Mouse (Mus musculus) liver, embryonic 12.5 days (tissue): ENCODE data around the gene Prg2. TPM values are rescaled to one million over a fixed set of nuclear protein-coding genes. Genes with fewer than 3 reads are reported as not detected.

Experiments used
- ATAC-seq: fragments of 200-750 bp; cut with Nextera tagmentation; 2 replicates; pipeline ENCODE4 v1.8.0; 2017; ENCODE audit warnings: moderate number of reproducible peaks, mild to moderate bottlenecking, moderate library complexity
- H3K27ac ChIP-seq: fragments of 300-500 bp; sonication (generic); 2 replicates; pipeline ENCODE4 v1.5.1; 2016; ENCODE audit warnings: mild to moderate bottlenecking
- H3K27me3 ChIP-seq: fragments of 300-500 bp; sonication (generic); replicated peaks from 2 replicates; pipeline ENCODE4 v1.6.1; 2016; ENCODE audit warnings: mild to moderate bottlenecking, moderate library complexity
- H3K36me3 ChIP-seq: fragments of 300-500 bp; sonication (generic); 2 replicates; pipeline ENCODE4 v1.6.1; 2016; ENCODE audit warnings: mild to moderate bottlenecking, moderate library complexity
- H3K4me1 ChIP-seq: fragments of 300-500 bp; sonication (generic); 2 replicates; pipeline ENCODE4 v1.6.1; 2016
- H3K4me2 ChIP-seq: fragments of 300-500 bp; sonication (generic); 2 replicates; pipeline ENCODE4 v1.6.1; 2016; ENCODE audit warnings: mild to moderate bottlenecking, moderate library complexity
- H3K4me3 ChIP-seq: fragments of 300-500 bp; sonication (generic); 2 replicates; pipeline ENCODE4 v1.5.1; 2016; ENCODE audit warnings: mild to moderate bottlenecking, moderate library complexity
- H3K9ac ChIP-seq: fragments of 300-500 bp; sonication (generic); 2 replicates; pipeline ENCODE4 v1.6.1; 2016; ENCODE audit warnings: mild to moderate bottlenecking, moderate library complexity
- H3K9me3 ChIP-seq: fragments of 300-500 bp; sonication (generic); replicated peaks from 2 replicates; pipeline ENCODE4 v1.6.1; 2016; ENCODE audit warnings: mild to moderate bottlenecking, moderate library complexity
- WGBS: fragments of 180-500 bp; shearing (Covaris S2); methylation state at CpG from one replicate; pipeline ENCODE4 v1.1.7; 2016; ENCODE audit not compliant: insufficient replicate concordance; 5-methylcytosine and 5-hydroxymethylcytosine counted together
- polyA plus RNA-seq: library from polyadenylated mRNA; unstranded; fragments of >200 nt; fragmentation: Nextera tagmentation; extraction: Ambion mirVana; gene quantifications from 2 replicates; pipeline ENCODE4 v1.2.1, GENCODE M21; 2016

The Prg2 gene
- polyA plus RNA-seq, 1 experiment from 2014 or later = 27.7 TPM

DNA sequence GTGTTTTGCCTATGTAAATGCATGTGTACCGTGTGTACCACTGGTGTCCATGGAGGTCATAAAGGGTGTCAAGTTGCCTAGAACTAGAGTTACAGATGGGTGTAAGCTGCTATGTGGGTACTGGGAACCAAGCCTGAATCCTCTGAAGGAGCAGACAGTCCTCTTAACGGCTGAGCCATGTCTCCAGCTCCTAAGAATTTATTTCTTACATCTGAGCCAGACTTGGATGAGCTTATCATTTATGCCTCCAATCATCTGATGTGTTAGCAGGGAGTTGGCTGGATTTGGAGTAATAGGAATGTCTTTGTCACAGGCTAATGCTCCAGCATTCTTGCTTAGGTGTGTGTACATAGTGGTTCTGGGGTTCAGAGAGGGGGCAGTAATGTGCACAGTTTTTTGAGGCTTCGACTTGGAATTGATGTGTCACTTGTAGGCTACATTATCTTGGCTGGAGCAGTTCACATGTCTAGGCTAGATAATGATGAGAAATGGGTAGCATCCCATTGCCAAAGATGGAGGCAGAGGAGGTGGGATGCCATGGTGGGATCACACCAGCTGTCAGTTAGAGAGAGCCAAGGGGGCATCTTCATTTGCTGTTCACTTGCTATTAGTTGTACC, 33.0 kb upstream of the Prg2 start:
- Histone ChIP-seq H3K27ac (peak overlapping the region; percentile 57; the same call in 1 of the 2 replicates), H3K9ac (peak overlapping the region; percentile 41), H3K27me3 (no peaks in the 10 kb centered on the region), H3K4me2 (peak overlapping the region; percentile 35; the same call in 1 of the 2 replicates), H3K4me3 (no peak overlapping the region), H3K36me3 (peaks cover 100% of the 10 kb centered on the region), H3K9me3 (no peaks in the 10 kb centered on the region), H3K4me1 (peaks cover 59% of the 10 kb centered on the region)
- peak; percentile 73 for ATAC-seq
- 66% methylated on average over 3 of the region's 3 CpGs for WGBS

DNA sequence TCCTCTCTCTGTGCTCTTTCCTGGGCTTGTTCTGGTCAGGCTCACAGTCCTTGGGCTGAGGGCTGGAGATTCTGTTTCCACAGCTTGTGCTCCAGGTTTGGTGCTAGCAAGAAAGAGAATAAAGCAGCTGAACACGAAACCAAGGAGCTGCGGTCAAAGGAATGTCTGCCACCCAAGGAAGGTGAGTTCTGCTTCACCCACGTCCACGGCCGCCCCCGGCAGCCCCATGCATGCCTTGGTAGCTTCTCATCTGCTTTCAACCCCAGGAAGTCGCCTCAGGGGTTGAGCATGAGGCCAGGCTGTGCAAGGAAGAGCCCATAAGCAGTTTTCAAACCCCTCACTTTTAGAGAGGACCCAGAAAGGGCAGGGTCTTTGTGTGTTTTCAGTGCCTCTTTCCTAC, 32.0 kb upstream of the Prg2 start:
- Histone ChIP-seq H3K4me3 (no peak overlapping the region), H3K9me3 (no peaks in the 10 kb centered on the region), H3K4me2 (no peak overlapping the region), H3K27ac (peak overlapping the region; percentile 33; the same call in 1 of the 2 replicates), H3K9ac (no peak overlapping the region), H3K4me1 (peaks cover 50% of the 10 kb centered on the region), H3K36me3 (peaks cover 100% of the 10 kb centered on the region), H3K27me3 (no peaks in the 10 kb centered on the region)
- 89% methylated on average over 7 of the region's 7 CpGs for WGBS
- ATAC-seq = no peak

DNA sequence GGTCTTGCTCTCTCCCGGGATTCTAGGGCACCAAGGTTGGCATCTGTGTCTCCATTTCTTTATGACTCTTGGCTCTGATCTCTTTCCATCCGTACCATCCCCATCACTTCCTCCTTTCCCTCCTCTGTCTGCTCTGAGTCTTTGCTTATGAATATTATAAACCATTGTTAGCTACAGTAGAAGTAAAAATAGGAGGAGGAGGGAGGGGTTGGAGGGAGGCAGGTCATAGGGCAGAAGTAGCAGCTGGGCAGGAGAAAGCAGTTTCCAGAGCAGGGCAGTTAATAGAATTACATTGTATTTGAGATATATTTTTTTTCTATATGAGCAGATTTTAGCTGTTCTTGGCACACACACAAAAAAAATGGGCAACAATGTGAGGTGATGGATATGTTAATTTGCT, 31.5 kb upstream of the Prg2 start:
- H3K4me3 ChIP-seq = no peak overlapping the region
- peaks cover 100% of the 10 kb centered on the region for H3K36me3 ChIP-seq
- peaks cover 45% of the 10 kb centered on the region for H3K4me1 ChIP-seq
- no peak overlapping the region for H3K27ac ChIP-seq
- no peak for ATAC-seq
- H3K9me3 ChIP-seq = no peaks in the 10 kb centered on the region
- no peaks in the 10 kb centered on the region for H3K27me3 ChIP-seq
- no peak overlapping the region for H3K9ac ChIP-seq
- WGBS = 85% methylated on average over 2 of the region's 2 CpGs
- no peak overlapping the region for H3K4me2 ChIP-seq

DNA sequence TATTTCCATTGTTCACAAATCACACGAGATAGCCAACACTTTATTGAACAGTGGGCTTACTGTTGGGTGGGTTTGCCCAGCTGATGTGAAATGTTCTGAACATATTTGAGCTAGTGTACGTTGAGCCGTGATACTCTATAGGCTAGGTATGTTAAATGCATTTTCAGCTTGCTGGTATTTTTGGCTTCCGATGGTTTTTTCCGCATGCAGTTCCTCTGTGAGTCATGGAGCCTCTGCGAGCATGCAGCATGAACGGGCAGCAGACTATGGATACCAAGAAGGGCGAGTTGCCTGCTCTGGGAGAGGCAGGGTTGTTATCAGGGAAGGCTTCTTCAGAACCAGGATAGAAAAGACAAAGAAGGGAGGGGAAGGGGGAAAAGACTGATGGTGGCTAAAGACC, 29.2 kb upstream of the Prg2 start:
- Histone ChIP-seq H3K9ac (no peak overlapping the region), H3K4me3 (no peak overlapping the region), H3K36me3 (peaks cover 100% of the 10 kb centered on the region), H3K27me3 (no peaks in the 10 kb centered on the region), H3K4me1 (peaks cover 22% of the 10 kb centered on the region), H3K4me2 (no peak overlapping the region), H3K27ac (no peak overlapping the region), H3K9me3 (no peaks in the 10 kb centered on the region)
- 89% methylated on average over 8 of the region's 8 CpGs for WGBS
- ATAC-seq = no peak

DNA sequence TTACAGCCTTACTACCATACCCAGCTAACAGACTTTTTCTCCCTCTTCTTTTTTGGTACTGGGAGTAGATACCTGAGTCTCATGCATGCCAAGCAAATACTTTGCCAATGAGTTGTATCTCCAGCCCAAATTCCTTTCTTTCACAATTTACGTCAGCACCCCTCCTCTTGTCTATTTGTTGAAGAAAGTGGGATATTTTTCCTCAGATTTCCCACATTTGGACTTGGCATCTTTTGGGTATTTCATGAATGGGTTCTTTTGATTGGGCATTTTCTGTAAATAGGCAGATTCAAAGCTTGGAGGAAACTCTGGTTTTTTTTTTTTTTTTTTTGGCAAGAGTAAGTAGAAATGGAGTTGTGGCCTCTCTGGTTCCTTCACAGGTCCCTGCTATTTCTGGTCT, 28.0 kb upstream of the Prg2 start:
- 98% methylated on average over 1 of the region's 1 CpGs for WGBS
- Histone ChIP-seq H3K27ac (no peak overlapping the region), H3K9ac (no peak overlapping the region), H3K4me1 (peaks cover 10% of the 10 kb centered on the region), H3K36me3 (peaks cover 100% of the 10 kb centered on the region), H3K4me3 (no peak overlapping the region), H3K4me2 (no peak overlapping the region), H3K27me3 (no peaks in the 10 kb centered on the region), H3K9me3 (no peaks in the 10 kb centered on the region)
- ATAC-seq = no peak

DNA sequence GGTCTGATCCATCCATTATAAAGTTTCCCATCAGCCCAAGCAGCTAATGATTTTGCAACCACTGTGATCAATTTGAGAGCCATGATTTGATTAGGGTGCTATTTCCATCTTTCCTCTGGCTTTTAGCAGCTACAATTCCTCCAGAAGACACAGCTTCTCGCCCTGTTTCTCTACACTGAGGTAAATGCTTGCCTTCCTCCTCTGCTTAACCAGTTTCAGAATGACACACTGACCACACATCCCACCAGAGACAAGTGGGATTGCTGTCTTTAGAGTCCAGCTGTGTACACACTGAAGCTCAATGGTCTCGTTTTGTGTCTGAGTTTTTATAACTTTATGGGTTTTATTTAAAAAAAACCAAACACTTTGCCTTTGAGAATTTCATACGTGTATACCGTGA, 27.6 kb upstream of the Prg2 start:
- no peaks in the 10 kb centered on the region for H3K9me3 ChIP-seq
- no peak overlapping the region for H3K27ac ChIP-seq
- no peak overlapping the region for H3K4me3 ChIP-seq
- ATAC-seq = no peak
- no peak overlapping the region for H3K9ac ChIP-seq
- no peak overlapping the region for H3K4me2 ChIP-seq
- H3K4me1 ChIP-seq = peaks cover 5% of the 10 kb centered on the region; the same call in 1 of the 2 replicates
- no peaks in the 10 kb centered on the region for H3K27me3 ChIP-seq
- 82% methylated on average over 4 of the region's 4 CpGs for WGBS
- H3K36me3 ChIP-seq = peaks cover 100% of the 10 kb centered on the region

DNA sequence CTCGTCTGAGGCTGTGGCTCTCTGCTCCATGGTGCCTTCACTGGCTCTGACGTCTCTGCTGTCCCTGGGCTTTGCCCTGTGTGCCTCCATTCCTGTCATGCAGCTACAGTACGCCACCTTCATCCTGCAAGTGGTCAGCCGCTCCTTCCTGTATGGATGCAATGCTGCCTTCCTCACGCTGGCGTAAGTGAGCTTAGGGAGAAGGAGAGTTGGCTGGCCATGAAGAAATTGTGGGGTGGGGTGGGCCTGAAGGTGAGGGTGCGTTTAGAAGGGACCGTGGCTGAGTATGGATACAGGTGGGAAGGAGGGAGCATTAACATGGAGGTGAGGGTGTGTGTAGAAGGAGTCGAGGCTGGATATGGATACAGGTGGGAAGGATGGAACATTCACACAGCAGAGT, 24.8 kb upstream of the Prg2 start:
- no peaks in the 10 kb centered on the region for H3K27me3 ChIP-seq
- no peak for ATAC-seq
- no peaks in the 10 kb centered on the region for H3K9me3 ChIP-seq
- WGBS = 87% methylated on average over 9 of the region's 9 CpGs
- no peak overlapping the region for H3K4me2 ChIP-seq
- H3K36me3 ChIP-seq = peaks cover 99% of the 10 kb centered on the region
- no peak overlapping the region for H3K4me3 ChIP-seq
- no peaks in the 10 kb centered on the region for H3K4me1 ChIP-seq
- no peak overlapping the region for H3K9ac ChIP-seq
- H3K27ac ChIP-seq = no peak overlapping the region

DNA sequence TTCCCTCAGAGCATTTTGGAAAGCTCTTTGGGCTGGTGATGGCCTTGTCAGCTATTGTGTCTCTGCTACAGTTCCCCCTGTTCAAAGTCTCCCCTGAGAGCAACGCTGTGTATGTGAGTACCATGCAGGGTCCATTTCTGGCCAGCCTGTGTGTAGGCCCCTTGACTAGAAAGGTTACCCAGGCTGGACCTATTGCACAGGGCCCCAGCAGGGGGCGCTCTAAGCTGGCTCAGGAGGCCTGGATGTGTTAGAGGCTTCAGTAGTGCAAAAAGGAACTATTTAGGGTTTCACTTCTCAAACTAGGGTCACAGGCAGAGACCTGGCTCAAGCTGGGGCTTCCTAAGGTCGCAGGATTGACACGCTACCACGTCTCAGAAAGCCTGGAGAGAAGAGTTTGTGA, 24.0 kb upstream of the Prg2 start:
- H3K36me3 ChIP-seq = peaks cover 91% of the 10 kb centered on the region
- 55% methylated on average over 5 of the region's 5 CpGs for WGBS

DNA sequence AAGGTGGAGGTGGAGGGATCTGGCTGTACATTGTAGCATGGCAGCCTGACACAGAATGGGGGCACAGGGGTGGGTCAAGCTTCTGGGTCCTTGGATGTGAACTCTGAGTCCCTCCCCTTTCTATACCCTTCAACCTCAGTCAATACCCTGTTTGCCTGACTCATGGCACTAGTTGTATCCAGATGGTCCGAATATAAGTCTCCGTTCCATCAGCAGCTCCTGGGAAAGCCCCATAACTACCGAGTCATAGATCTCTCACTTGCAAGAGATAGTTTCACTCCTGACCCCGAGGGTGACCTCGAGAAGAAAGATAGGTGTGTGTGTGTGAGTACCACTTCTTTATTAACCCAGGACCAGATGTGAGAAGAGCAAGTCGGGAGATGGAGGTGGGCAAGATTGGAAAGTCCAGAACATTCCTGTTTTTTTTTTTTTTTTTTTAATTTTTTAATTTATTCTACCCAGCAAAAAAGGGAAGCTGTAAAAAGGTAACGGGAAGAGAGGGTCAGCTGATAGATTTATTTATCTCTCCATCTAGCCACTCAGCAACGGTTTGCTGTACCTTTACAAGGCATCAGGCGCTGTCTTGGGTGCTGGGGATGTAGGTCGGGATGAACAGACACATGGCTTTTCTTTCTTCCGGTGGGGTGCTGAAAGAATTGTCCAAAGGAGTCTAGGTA, 21.5 kb upstream of the Prg2 start:
- Histone ChIP-seq H3K4me1 (0 out of 2 replicates have a peak, but pooled peaks cover 6% of the 10 kb centered on the region), H3K9me3 (no peaks in the 10 kb centered on the region), H3K4me3 (no peak overlapping the region), H3K36me3 (peaks cover 67% of the 10 kb centered on the region), H3K27me3 (no peaks in the 10 kb centered on the region), H3K27ac (no peak overlapping the region), H3K9ac (no peak overlapping the region), H3K4me2 (no peak overlapping the region)
- WGBS = 78% methylated on average over 11 of the region's 11 CpGs
- ATAC-seq = no peak

More for the DNA sequence above, 24.0 kb upstream of the Prg2 start:
- no peaks in the 10 kb centered on the region for H3K4me1 ChIP-seq
- no peak overlapping the region for H3K4me2 ChIP-seq
- no peak overlapping the region; the same call in 1 of the 2 replicates for H3K27ac ChIP-seq
- H3K27me3 ChIP-seq = no peaks in the 10 kb centered on the region
- peak; percentile 43; the same call in 1 of the 2 replicates for ATAC-seq
- H3K4me3 ChIP-seq = no peak overlapping the region
- H3K9me3 ChIP-seq = no peaks in the 10 kb centered on the region
- no peak overlapping the region for H3K9ac ChIP-seq

DNA sequence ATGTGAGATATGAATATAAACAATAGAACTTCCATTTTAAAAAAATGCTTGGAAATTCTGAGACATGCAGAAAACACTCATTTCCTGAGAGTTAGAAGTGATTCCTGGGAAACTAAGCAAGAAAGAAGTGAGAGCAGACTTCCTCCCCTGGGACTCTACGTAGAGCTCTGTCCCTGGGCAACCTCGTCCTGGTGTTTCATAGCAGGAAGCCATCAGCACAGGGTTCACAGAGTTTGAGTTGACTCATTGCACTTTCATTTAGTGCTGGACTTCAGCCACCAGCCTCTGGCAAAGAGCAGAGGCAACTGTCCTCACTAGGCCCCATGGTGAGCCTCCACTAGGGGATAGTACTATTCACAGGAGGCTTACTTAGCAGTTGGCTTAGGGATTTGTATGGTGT, 19.0 kb upstream of the Prg2 start:
- no peak overlapping the region for H3K9ac ChIP-seq
- peaks cover 41% of the 10 kb centered on the region for H3K36me3 ChIP-seq
- H3K4me3 ChIP-seq = no peak overlapping the region
- H3K4me2 ChIP-seq = no peak overlapping the region
- peak overlapping the region; percentile 23; the same call in 1 of the 2 replicates for H3K27ac ChIP-seq
- H3K4me1 ChIP-seq = 0 out of 2 replicates have a peak, but pooled peaks cover 6% of the 10 kb centered on the region
- H3K9me3 ChIP-seq = no peaks in the 10 kb centered on the region
- WGBS = 66% methylated on average over 2 of the region's 2 CpGs
- H3K27me3 ChIP-seq = no peaks in the 10 kb centered on the region
- peak; percentile 20; the same call in 1 of the 2 replicates for ATAC-seq

DNA sequence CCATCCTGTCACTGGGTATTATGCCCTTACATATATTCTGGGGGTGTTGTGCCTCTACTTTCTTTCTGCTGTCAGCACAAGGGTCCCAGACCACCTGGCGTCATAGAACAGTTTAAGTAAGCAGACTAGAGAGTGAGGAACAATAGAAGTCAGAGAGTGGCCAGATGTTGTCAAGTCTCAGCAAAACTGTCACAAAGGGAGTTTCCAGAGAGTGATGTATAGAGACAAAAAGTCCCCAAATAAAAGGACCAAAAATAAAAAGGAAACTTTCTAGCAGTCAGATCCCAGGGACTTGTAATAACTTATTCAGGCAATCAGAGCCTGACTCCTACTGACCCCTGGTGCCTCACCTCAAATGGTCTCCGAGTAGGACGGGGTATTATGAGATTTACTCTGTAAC, 18.4 kb upstream of the Prg2 start:
- ATAC-seq = no peak
- 79% methylated on average over 3 of the region's 3 CpGs for WGBS
- Histone ChIP-seq H3K9ac (no peak overlapping the region), H3K4me1 (0 out of 2 replicates have a peak, but pooled peaks cover 6% of the 10 kb centered on the region), H3K27ac (no peak overlapping the region), H3K27me3 (no peaks in the 10 kb centered on the region), H3K4me3 (no peak overlapping the region), H3K9me3 (no peaks in the 10 kb centered on the region), H3K36me3 (peaks cover 35% of the 10 kb centered on the region), H3K4me2 (no peak overlapping the region)

DNA sequence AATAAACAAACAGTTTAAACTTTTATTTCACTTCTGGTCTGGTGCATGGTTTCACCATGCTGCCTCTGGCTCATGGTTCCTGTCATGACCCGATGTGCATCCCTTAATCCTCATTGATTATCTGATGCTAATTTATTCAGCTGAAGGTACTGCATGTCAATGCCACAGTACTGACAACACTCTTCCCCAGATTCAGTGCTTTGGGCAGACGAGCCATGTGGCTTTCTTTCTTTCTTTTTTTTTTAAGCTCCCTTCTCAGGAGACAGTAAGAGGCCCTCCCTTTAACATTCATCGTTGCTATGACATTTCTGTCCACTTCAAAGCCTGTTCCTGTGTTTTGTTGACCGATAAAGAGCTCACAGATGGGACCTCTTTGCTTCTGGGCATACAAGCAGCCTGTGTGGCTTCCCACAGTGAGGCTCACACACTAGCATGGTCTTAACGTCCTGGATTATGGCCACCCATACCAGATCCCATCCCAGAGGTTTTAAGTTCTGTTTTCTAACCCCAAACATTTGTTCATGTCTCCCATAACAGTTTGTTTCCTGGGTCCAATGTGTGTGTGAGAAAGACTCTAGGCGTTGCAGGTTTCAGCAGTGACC, 17.3 kb upstream of the Prg2 start:
- Histone ChIP-seq H3K4me2 (no peak overlapping the region), H3K9ac (no peak overlapping the region), H3K27me3 (no peaks in the 10 kb centered on the region), H3K27ac (no peak overlapping the region), H3K9me3 (no peaks in the 10 kb centered on the region), H3K4me1 (0 out of 2 replicates have a peak, but pooled peaks cover 6% of the 10 kb centered on the region), H3K36me3 (peaks cover 24% of the 10 kb centered on the region), H3K4me3 (no peak overlapping the region)
- ATAC-seq = no peak
- WGBS = 56% methylated on average over 6 of the region's 6 CpGs
